Mouse (Mus musculus) layer of hippocampus, adult 8-10 months (tissue): Measurements from ENCODE around the gene Ice2. TPM values are rescaled to one million over a fixed set of nuclear protein-coding genes. Genes with fewer than 3 reads are reported as not detected.

Experiments used
- DNase-seq, 2 experiments: peaks; one replicate each; pipeline ENCODE4 v3.0.0; 2022; ENCODE audit warnings: low spot score in 2 of 2
- total RNA-seq, 4 experiments: library from RNA; stranded (reverse); gene quantifications; 2 replicates each; pipeline ENCODE4 v1.2.4; 2022

Ice2 gene
- total RNA-seq, 4 experiments from 2014 or later: 12.2 to 15.5 (median 13.5) TPM

- no peak for DNase-seq
These were observed 7.0 kb downstream of the Ice2 start for GRCm38 (mm10) chr9:69404671-69405070.

GRCm38 (mm10) chr9:69419476-69419875, 21.8 kb downstream of the Ice2 start:
- no peak for DNase-seq

GRCm38 (mm10) chr9:69430531-69430930, 32.8 kb downstream of the Ice2 start:
- DNase-seq: no peak

- no peak for DNase-seq
These were observed 34.3 kb downstream of the Ice2 start for GRCm38 (mm10) chr9:69431863-69432555.

- no peak for DNase-seq
These were observed 37.5 kb downstream of the Ice2 start for GRCm38 (mm10) chr9:69435194-69435593.

GRCm38 (mm10) chr9:69435662-69436061, 38.0 kb downstream of the Ice2 start:
- DNase-seq: no peak

- no peak for DNase-seq
These were observed 42.2 kb downstream of the Ice2 start for GRCm38 (mm10) chr9:69439805-69440357.

- DNase-seq: no peak
These were observed 44.8 kb downstream of the Ice2 start for GRCm38 (mm10) chr9:69442471-69443038.

GRCm38 (mm10) chr9:69443203-69443602, 45.5 kb downstream of the Ice2 start:
- no peak for DNase-seq

- no peak for DNase-seq
These were observed 51.1 kb downstream of the Ice2 start for GRCm38 (mm10) chr9:69448801-69449200.

GRCm38 (mm10) chr9:69450636-69451035, 52.9 kb downstream of the Ice2 start:
- no peak for DNase-seq

GRCm38 (mm10) chr9:69451886-69452810, 54.4 kb downstream of the Ice2 start:
- DNase-seq: no peak

GRCm38 (mm10) chr9:69453066-69453900, 55.6 kb downstream of the Ice2 start, which contains the start of gene Anxa2:
Gene Anxa2, plus strand, starts transcription at chr9:69453620.
- DNase-seq: no peak

GRCm38 (mm10) chr9:69453901-69454666, 56.4 kb downstream of the Ice2 start:
- no peak for DNase-seq

- no peak for DNase-seq
These were observed 57.0 kb downstream of the Ice2 start for GRCm38 (mm10) chr9:69454691-69455090.

GRCm38 (mm10) chr9:69455391-69455790, 57.7 kb downstream of the Ice2 start:
- DNase-seq: no peak

GRCm38 (mm10) chr9:69456406-69457075, 58.8 kb downstream of the Ice2 start:
- DNase-seq: no peak

GRCm38 (mm10) chr9:69457143-69457542, 59.4 kb downstream of the Ice2 start:
- no peak for DNase-seq
